Mouse (Mus musculus) neural tube, embryonic 11.5 days (tissue): ENCODE results near the gene Foxl1. TPM values are rescaled to one million over a fixed set of nuclear protein-coding genes. Genes with fewer than 3 reads are reported as not detected.

Source experiments
- ATAC-seq: fragments of 200-750 bp; cut with Nextera tagmentation; 2 replicates; pipeline ENCODE4 v1.8.0; 2017; ENCODE audit warnings: moderate number of reproducible peaks, mild to moderate bottlenecking, moderate TSS enrichment, moderate library complexity; ENCODE audit not compliant: insufficient read depth, low FRiP score, low TSS enrichment
- DNase-seq: peaks from one replicate; pipeline ENCODE4 v3.0.0-alpha.2; 2015; ENCODE audit warnings: low spot score
- H3K27ac ChIP-seq: fragments of 300-500 bp; sonication (generic); 2 replicates; pipeline ENCODE4 v1.5.1; 2014; ENCODE audit warnings: low read depth, mild to moderate bottlenecking, low read length
- H3K27me3 ChIP-seq: fragments of 300-500 bp; sonication (generic); 2 replicates; pipeline ENCODE4 v1.6.1; 2014; ENCODE audit warnings: mild to moderate bottlenecking, low read length, mixed read lengths; ENCODE audit not compliant: control insufficient read depth, insufficient read depth
- H3K36me3 ChIP-seq: fragments of 300-500 bp; sonication (generic); 2 replicates; pipeline ENCODE4 v1.6.1; 2014; ENCODE audit warnings: mild to moderate bottlenecking, low read length, moderate library complexity, mixed read lengths; ENCODE audit not compliant: control insufficient read depth, insufficient read depth
- H3K4me1 ChIP-seq: fragments of 300-500 bp; sonication (generic); 2 replicates; pipeline ENCODE4 v1.6.1; 2014; ENCODE audit warnings: low read length, mixed read lengths; ENCODE audit not compliant: control insufficient read depth, insufficient read depth
- H3K4me2 ChIP-seq: fragments of 300-500 bp; sonication (generic); 2 replicates; pipeline ENCODE4 v1.6.1; 2014; ENCODE audit warnings: low read depth, mild to moderate bottlenecking, moderate library complexity
- H3K4me3 ChIP-seq: fragments of 300-500 bp; sonication (generic); 2 replicates; pipeline ENCODE4 v1.5.1; 2014; ENCODE audit warnings: low read depth, low read length
- H3K9ac ChIP-seq: fragments of 300-500 bp; sonication (generic); 2 replicates; pipeline ENCODE4 v1.6.1; 2014; ENCODE audit warnings: mild to moderate bottlenecking, low read length
- H3K9me3 ChIP-seq: fragments of 300-500 bp; sonication (generic); 2 replicates; pipeline ENCODE4 v1.6.1; 2016; ENCODE audit warnings: low read length; ENCODE audit not compliant: control insufficient read depth
- WGBS: fragments of 180-500 bp; shearing (Covaris S2); extraction: QIAGEN DNeasy Blood & Tissue Kit; methylation state at CpG from one replicate; pipeline ENCODE4 v1.1.7; 2014; 5-methylcytosine and 5-hydroxymethylcytosine counted together
- polyA plus RNA-seq: library from polyadenylated mRNA; unstranded; fragments of >200 nt; fragmentation: Nextera tagmentation; extraction: Ambion mirVana; gene quantifications from 2 replicates; pipeline ENCODE4 v1.2.1, GENCODE M21; 2014

Foxl1 gene
- polyA plus RNA-seq, 1 experiment from 2014 or later, result 1.1 TPM

DNA sequence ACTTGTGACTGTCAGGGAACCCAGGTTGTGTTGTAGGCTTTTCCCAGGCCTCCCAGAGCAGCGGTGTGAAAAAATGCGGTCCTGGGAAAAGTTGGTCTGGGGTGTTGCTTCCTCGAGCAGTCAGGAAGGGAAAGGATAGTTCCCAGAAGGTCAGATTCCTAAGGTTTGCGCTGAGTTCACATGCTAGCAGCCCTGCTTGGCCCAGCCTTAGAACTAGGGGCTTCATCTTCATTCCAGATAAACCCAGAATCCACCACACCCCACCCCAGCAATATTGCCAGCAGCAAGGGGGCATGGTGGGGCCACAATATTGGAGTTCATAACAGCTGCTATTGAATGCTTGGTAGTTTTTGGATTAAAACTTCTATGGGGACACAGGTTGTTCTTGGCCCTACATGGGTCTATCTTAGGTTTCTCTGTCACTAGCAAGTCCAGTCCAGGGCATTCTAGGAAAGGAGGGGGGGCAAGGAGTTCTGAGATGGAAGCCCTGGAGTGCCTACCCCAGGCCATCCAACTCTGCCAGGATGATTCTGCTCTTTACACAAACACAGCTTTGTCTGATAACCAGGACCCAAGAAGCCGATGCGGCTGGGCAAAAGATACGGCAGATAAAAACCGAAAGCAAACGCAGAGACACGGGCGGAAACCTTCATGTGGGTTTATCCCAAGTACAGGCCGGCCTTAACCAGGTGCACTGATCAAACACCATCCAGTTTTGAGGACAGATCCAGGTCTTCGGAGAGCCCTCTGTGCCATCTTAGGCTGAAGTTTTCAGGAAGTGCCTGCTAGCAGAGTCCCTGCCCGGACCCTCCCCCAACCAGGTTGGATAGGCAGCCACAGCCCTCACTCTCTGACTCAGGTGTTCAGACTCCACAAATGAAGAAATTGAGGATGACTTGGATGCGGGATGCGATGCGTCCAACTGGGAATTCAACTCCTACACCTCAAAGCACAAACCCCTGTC lies 7.0 kb upstream of the Foxl1 start:
- H3K4me3 ChIP-seq, result peak overlapping the region; percentile 49
- ATAC-seq (no peak), DNase-seq (no peak)
- H3K9ac ChIP-seq, result no peak overlapping the region
- H3K4me2 ChIP-seq, result peak overlapping the region; percentile 28
- H3K27ac ChIP-seq, result no peak overlapping the region
- peaks cover 96% of the 10 kb centered on the region for H3K27me3 ChIP-seq
- H3K36me3 ChIP-seq, result no peaks in the 10 kb centered on the region
- 4% methylated on average over 17 of the region's 17 CpGs for WGBS
- H3K9me3 ChIP-seq, result no peaks in the 10 kb centered on the region
- H3K4me1 ChIP-seq, result peaks cover 10% of the 10 kb centered on the region; the same call in 1 of the 2 replicates

DNA sequence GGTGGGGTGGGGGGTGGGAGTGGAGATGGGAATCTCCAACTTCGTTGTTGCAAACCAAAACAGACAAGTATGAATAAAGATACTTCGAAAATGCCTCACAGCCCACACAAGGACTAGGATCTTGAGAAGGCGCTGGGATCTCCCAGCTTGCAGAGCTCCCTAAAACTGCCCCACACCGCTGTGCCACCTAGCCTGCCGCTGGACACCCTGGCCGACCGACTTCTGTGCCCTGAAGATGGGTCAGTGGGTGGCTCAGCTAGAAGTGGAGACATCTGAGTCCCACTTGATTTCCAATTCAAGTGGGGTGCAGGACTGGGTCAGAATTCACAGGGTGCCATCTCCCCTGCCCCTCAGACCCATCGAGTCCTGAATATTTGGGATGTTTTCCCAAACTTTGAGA lies 6.0 kb upstream of the Foxl1 start:
- H3K4me2 ChIP-seq, result no peak overlapping the region; the same call in 1 of the 2 replicates
- WGBS, result 10% methylated on average over 8 of the region's 8 CpGs
- DNase-seq (no peak), ATAC-seq (no peak)
- H3K27me3 ChIP-seq, result peaks cover 97% of the 10 kb centered on the region
- H3K4me3 ChIP-seq, result no peak overlapping the region
- no peak overlapping the region for H3K9ac ChIP-seq
- no peaks in the 10 kb centered on the region for H3K36me3 ChIP-seq
- H3K27ac ChIP-seq, result no peak overlapping the region
- H3K9me3 ChIP-seq, result no peaks in the 10 kb centered on the region
- 0 out of 2 replicates have a peak, but pooled peaks cover 6% of the 10 kb centered on the region for H3K4me1 ChIP-seq

DNA sequence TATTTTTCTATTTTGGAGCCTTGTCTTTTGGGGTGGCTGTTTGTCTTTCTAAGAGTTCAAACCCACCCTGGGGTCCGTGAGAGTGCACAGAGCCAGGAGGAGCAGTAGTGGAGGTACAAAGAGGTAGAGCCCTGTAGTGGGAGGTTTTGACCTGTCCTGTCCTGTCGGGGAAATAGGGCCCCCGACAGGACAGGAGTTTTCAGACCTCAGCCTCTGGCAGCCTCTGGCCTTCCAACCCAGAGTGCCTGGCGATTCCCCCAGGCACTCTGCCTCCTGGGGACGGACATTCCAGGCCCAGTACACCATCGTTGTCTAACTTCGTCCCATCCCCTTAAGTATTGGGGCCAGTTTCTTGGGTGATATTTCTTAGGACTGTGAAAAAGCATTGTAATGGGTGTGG lies 5.4 kb upstream of the Foxl1 start:
- H3K4me2 ChIP-seq, result no peak overlapping the region

DNA sequence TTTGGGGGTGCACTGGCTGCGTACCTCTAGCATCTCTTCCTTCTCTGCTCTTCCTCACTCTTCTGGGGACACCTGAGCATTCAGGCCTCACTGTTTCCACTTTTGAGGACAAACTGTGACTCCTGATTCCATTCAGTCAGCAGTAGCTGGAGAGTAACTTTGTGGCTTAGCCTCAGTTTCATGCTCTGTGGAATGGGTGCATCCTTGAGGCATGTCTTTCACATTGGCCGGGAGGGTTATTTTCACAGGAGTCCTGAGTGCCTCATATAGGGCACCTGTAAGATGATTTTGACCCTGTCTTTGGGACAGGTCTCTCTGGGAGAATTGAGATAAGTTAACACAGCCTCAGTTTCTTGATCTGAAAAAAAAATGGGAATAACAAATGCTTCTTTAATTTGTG lies 4.6 kb upstream of the Foxl1 start:
- peaks cover 3% of the 10 kb centered on the region; the same call in 1 of the 2 replicates for H3K4me1 ChIP-seq
- H3K36me3 ChIP-seq, result no peaks in the 10 kb centered on the region
- H3K4me3 ChIP-seq, result no peak overlapping the region
- WGBS, result 43% methylated on average over 2 of the region's 2 CpGs
- DNase-seq, result no peak
- H3K27ac ChIP-seq, result no peak overlapping the region
- peaks cover 96% of the 10 kb centered on the region for H3K27me3 ChIP-seq
- no peak overlapping the region for H3K4me2 ChIP-seq
- no peak overlapping the region for H3K9ac ChIP-seq
- no peaks in the 10 kb centered on the region for H3K9me3 ChIP-seq
- ATAC-seq, result no peak

More for the DNA sequence above, 5.4 kb upstream of the Foxl1 start:
- H3K9ac ChIP-seq, result no peak overlapping the region
- no peaks in the 10 kb centered on the region for H3K9me3 ChIP-seq
- DNase-seq, result no peak
- no peaks in the 10 kb centered on the region for H3K36me3 ChIP-seq
- no peak overlapping the region for H3K27ac ChIP-seq
- 0 out of 2 replicates have a peak, but pooled peaks cover 3% of the 10 kb centered on the region for H3K4me1 ChIP-seq
- no peak overlapping the region for H3K4me3 ChIP-seq
- H3K27me3 ChIP-seq, result peaks cover 97% of the 10 kb centered on the region
- no peak for ATAC-seq
- 5% methylated on average over 7 of the region's 7 CpGs for WGBS

DNA sequence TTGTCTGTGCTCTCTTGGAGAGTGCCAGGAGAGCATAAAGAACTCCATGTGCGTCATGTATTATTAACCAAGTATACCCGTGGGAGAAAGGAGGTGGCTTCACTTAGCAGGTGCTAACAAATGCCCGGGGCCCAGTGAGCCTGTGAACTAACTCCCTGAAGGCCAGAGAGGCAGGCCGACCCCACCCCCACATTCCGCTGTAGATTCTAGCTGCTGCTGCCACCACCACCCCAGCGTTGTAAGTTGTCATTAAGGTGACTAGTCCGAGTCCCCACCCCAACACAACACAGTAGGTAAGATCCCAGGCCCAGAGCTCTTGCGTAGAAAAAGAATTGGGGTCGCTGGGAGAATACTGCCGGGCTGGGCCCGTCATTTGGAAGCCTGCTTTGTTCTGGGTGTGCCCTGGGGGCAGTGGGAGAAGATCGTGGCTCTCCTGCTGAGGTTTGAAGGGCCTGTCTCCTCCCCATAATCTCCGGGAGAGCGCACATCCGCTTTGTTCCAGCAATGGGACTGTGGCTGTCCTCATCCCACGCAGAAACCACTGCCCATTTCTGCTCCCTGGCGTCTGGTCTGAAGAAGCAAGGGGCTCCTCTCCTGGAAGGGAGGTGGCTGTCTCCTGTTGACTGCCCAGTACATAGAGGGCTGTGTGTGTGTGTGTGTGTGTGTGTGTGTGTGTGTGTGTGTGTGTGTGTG lies 3.0 kb upstream of the Foxl1 start:
- Histone ChIP-seq H3K9me3 (no peaks in the 10 kb centered on the region), H3K4me3 (no peak overlapping the region), H3K4me1 (peaks cover 8% of the 10 kb centered on the region), H3K27me3 (peaks cover 96% of the 10 kb centered on the region), H3K4me2 (peak overlapping the region; percentile 50; the same call in 1 of the 2 replicates), H3K9ac (no peak overlapping the region), H3K27ac (no peak overlapping the region), H3K36me3 (no peaks in the 10 kb centered on the region)
- WGBS, result 2% methylated on average over 17 of the region's 17 CpGs
- DNase-seq (no peak), ATAC-seq (no peak)

DNA sequence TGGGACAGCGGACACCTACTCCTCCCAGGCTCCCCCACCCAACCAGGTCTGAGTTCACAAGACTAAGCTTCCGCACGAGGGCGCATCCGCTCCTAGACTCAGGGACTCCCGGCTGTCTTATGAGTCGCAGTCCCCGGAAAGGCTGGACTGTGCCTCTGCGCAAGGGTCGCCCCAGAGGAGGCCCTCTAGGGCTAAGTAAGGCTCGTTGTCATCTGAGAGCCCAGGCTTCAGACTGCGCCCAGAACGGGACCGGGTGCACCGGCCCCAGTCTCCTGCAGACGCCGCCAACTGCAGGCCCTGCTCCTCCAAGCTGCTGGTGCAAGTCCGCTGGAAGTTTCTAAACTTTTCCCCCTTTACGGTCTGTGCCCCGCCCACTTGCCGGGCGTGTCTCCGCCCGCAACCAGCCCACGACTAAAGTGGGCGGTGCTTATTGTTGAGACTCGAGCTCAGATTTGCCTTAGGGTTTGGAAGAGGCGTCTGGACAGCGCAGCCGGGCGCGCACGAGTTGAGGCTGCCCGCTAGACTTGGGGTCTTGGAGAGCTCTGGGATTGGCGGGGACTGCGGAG lies 2.3 kb upstream of the Foxl1 start:
- WGBS, result under 1% methylated on average over 36 of the region's 36 CpGs
- Histone ChIP-seq H3K27ac (no peak overlapping the region), H3K4me2 (peak overlapping the region; percentile 50), H3K9ac (no peak overlapping the region), H3K4me3 (peak overlapping the region; percentile 24; the same call in 1 of the 2 replicates), H3K27me3 (peaks cover 96% of the 10 kb centered on the region), H3K9me3 (no peaks in the 10 kb centered on the region), H3K4me1 (peaks cover 8% of the 10 kb centered on the region), H3K36me3 (no peaks in the 10 kb centered on the region)
- ATAC-seq (peak; percentile 71), DNase-seq (peak; percentile 85)

DNA sequence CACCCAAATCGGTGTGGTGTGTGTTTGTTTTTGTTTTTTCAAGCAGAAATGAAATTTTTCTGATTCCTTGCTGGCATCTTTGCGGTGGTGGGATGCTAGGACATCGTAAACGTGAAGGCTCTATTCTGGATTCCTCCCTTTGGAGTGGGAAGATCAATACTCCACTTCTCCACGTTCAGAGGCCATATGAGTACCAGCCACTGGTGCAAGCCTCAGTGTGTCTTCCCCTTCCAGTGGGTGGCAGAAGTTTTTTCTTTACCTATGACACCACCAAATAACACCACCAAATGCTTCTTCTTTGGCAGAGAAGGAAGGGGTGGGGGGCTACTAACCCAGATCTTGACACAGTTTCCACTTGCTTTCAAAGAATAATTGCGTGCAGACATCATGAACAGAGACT lies 1.5 kb upstream of the Foxl1 start:
- peaks cover 91% of the 10 kb centered on the region for H3K27me3 ChIP-seq
- 6% methylated on average over 6 of the region's 6 CpGs for WGBS
- DNase-seq, result no peak
- no peaks in the 10 kb centered on the region for H3K9me3 ChIP-seq
- H3K4me2 ChIP-seq, result peak overlapping the region; percentile 50; the same call in 1 of the 2 replicates
- no peak for ATAC-seq
- no peak overlapping the region for H3K9ac ChIP-seq
- H3K27ac ChIP-seq, result no peak overlapping the region
- no peak overlapping the region for H3K4me3 ChIP-seq
- peaks cover 8% of the 10 kb centered on the region for H3K4me1 ChIP-seq
- H3K36me3 ChIP-seq, result no peaks in the 10 kb centered on the region

DNA sequence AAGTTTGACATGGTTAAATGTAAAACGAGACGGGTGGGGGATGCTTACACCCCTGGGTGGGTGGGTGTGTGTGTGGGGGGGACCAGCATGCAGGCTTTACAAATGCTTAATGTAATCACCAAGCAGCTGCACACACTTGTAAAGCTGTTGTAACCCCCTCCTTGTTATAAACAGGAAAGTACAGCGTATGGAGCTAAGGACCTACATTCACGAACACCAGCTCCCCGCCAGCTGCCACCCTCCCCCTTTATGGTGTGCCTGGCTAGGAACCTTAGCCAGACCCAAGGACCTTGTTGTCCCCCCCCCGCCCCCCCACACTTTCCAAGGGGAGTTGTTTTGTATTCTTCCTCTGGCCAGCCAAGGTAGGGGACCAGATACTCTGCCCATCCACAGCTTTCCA lies 1.0 kb upstream of the Foxl1 start:
- H3K4me3 ChIP-seq, result no peak overlapping the region
- peaks cover 8% of the 10 kb centered on the region for H3K4me1 ChIP-seq
- peaks cover 87% of the 10 kb centered on the region for H3K27me3 ChIP-seq
- no peaks in the 10 kb centered on the region for H3K9me3 ChIP-seq
- no peak overlapping the region for H3K4me2 ChIP-seq
- H3K27ac ChIP-seq, result no peak overlapping the region
- no peak for ATAC-seq
- no peak overlapping the region for H3K9ac ChIP-seq
- 3% methylated on average over 6 of the region's 6 CpGs for WGBS
- no peak for DNase-seq
- no peaks in the 10 kb centered on the region for H3K36me3 ChIP-seq
